Mouse (Mus musculus): ENCODE measurements at regions not wholly inside any gene's neighbourhood (a gene's known extent, or its start where the extent isn't known, plus 50 kb on each side); places are given as distances from the start of the nearest gene placed in this dataset.

DNA sequence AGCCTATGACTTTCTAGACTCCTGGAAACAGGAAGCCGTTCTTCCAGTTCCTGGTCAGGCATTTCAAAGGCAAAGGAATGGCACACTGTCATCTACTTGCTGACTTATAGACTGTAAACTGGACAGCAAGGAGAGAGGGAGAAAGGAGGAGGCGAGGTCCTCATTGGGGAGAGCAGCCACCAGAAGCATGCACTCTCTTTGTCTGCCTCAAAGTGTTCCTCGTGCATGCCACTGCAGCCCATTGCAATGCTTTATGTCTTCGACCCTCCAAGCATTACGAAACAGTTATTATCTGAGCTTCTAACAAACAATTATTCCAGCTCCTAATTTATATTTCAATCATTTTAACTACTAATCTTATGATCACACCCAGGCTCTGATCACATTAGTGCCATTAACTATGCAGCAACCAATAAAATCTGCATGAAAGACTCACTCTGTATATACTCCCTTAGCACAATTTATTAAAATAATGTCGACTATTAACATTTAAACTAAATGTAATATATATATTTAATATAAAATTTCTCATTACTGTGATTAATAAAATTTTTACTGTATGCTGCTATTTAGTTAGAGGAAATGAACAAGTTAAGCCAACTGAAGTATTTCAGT, 417.1 kb downstream of the Meis1 start:
- Histone ChIP-seq H3K27ac (ENCODE audit: low read depth, low read length) (no peak overlapping the region), H3K9me3 (ENCODE audit: control insufficient read depth, low read length) (no peaks in the 10 kb centered on the region), H3K4me1 (ENCODE audit: control insufficient read depth, insufficient read depth, low read depth, low read length) (no peaks in the 10 kb centered on the region), H3K4me3 (ENCODE audit: low read length) (no peak overlapping the region), H3K36me3 (ENCODE audit: control insufficient read depth, insufficient read depth, low read length) (no peaks in the 10 kb centered on the region), H3K27me3 (replicated peaks; ENCODE audit: control insufficient read depth, insufficient read depth, low read length) (no peaks in the 10 kb centered on the region), H3K9ac (ENCODE audit: low read depth, low read length) (no peak overlapping the region), H3K4me2 (ENCODE audit: low read length) (no peak overlapping the region)
- no peak for ATAC-seq
- WGBS = 76% methylated on average over 6 of the region's 6 CpGs

DNA sequence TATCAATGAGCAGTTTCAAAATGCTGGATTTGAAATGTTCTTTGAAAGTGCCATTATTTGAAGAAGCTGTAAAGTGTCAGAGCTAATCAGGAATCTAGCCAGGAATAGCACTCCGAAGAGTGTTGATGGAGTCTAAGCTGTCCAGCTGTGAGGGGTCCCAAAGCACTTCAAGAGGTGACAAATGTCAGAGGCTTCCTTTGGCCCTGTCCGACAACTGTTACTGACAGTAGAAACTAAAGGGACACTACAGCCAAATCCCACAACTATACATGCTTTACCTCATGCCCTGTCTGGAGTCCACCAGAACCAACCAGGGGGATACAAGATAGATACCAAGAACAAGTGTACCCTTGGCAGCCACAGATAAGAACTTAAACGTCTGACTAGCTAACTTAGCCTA, 420.4 kb downstream of the Meis1 start:
- H3K4me1 ChIP-seq (ENCODE audit: control insufficient read depth, insufficient read depth, low read depth, low read length) = no peaks in the 10 kb centered on the region
- H3K9ac ChIP-seq (ENCODE audit: low read depth, low read length) = no peak overlapping the region
- H3K9me3 ChIP-seq (ENCODE audit: control insufficient read depth, low read length) = no peaks in the 10 kb centered on the region
- H3K27ac ChIP-seq (ENCODE audit: low read depth, low read length) = no peak overlapping the region
- H3K27me3 ChIP-seq (replicated peaks; ENCODE audit: control insufficient read depth, insufficient read depth, low read length) = no peaks in the 10 kb centered on the region
- no peak overlapping the region for H3K4me3 ChIP-seq (ENCODE audit: low read length)
- H3K4me2 ChIP-seq (ENCODE audit: low read length) = no peak overlapping the region
- no peaks in the 10 kb centered on the region for H3K36me3 ChIP-seq (ENCODE audit: control insufficient read depth, insufficient read depth, low read length)
- no peak for ATAC-seq
- WGBS = 88% methylated on average over 3 of the region's 3 CpGs

DNA sequence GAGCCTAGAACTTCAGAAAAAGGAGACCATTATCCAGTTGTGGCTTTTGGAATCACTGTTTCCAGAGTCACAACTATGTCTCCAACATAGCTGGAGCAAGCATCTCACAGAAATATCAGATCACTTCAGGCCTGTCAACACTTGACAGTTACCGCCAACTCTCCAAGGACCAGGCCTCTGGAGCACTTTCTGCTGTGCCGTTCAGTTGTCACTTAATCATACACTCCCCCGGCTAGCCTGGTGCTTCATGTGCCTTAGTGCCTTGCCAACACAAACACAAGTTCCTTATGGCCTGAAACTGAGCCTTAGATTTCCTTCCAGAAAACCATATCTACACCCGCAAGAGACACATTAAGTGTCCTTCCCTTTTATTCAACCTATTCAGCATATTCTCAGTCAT, 421.8 kb downstream of the Meis1 start:
- no peaks in the 10 kb centered on the region for H3K27me3 ChIP-seq (replicated peaks; ENCODE audit: control insufficient read depth, insufficient read depth, low read length)
- H3K4me3 ChIP-seq (ENCODE audit: low read length) = no peak overlapping the region
- H3K9ac ChIP-seq (ENCODE audit: low read depth, low read length) = no peak overlapping the region
- no peak overlapping the region for H3K4me2 ChIP-seq (ENCODE audit: low read length)
- WGBS = 93% methylated on average over 4 of the region's 4 CpGs
- ATAC-seq = no peak
- H3K36me3 ChIP-seq (ENCODE audit: control insufficient read depth, insufficient read depth, low read length) = no peaks in the 10 kb centered on the region
- no peak overlapping the region for H3K27ac ChIP-seq (ENCODE audit: low read depth, low read length)
- H3K4me1 ChIP-seq (ENCODE audit: control insufficient read depth, insufficient read depth, low read depth, low read length) = no peaks in the 10 kb centered on the region
- no peaks in the 10 kb centered on the region for H3K9me3 ChIP-seq (ENCODE audit: control insufficient read depth, low read length)

DNA sequence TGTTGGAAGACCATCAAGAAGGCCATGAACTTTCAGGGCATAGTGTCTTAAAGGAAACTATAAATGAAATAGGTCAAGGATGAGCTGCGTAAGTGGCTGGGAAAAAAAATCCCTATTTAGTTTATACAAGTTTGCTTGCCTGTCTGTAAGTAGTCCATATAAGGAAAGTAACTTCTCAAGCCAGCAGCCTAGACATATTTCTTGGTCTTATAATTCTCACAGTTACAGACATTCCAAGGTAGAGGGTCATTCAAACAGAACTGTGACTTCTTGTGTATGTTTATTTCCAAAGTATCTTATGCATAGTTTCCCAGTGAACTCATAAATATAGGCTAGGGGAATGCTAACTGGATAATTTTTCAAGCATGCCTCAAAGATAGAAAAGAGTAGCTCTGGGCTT, 428.3 kb downstream of the Meis1 start:
- no peaks in the 10 kb centered on the region for H3K4me1 ChIP-seq (ENCODE audit: control insufficient read depth, insufficient read depth, low read depth, low read length)
- no peaks in the 10 kb centered on the region for H3K27me3 ChIP-seq (replicated peaks; ENCODE audit: control insufficient read depth, insufficient read depth, low read length)
- WGBS = 89% methylated on average over 1 of the region's 1 CpGs
- no peaks in the 10 kb centered on the region for H3K9me3 ChIP-seq (ENCODE audit: control insufficient read depth, low read length)
- no peak overlapping the region for H3K9ac ChIP-seq (ENCODE audit: low read depth, low read length)
- no peak for ATAC-seq
- H3K4me3 ChIP-seq (ENCODE audit: low read length) = no peak overlapping the region
- H3K27ac ChIP-seq (ENCODE audit: low read depth, low read length) = no peak overlapping the region
- no peaks in the 10 kb centered on the region for H3K36me3 ChIP-seq (ENCODE audit: control insufficient read depth, insufficient read depth, low read length)
- H3K4me2 ChIP-seq (ENCODE audit: low read length) = no peak overlapping the region

DNA sequence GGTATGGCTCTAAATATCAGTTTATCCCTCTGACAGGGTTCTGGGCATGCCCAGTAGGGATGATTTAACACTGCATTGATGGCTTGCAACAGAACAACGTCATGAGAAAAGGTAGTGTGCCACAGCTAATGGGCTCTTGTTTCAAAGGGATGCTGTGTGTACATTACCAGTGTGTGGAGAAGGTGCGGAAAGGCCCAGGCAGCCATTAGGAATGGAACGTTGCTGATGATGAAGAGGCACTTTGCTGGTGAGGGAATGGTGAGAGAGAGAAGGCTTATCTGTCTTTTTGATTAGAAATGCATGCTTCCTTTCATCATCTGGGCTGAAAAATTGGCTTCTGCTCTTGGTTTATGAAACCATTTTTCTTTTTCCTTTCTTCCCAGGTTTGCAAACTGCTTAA, 432.3 kb downstream of the Meis1 start:
- Histone ChIP-seq H3K9ac (ENCODE audit: low read depth, low read length) (no peak overlapping the region), H3K9me3 (ENCODE audit: control insufficient read depth, low read length) (no peaks in the 10 kb centered on the region), H3K4me2 (ENCODE audit: low read length) (no peak overlapping the region), H3K4me3 (ENCODE audit: low read length) (no peak overlapping the region), H3K4me1 (ENCODE audit: control insufficient read depth, insufficient read depth, low read depth, low read length) (no peaks in the 10 kb centered on the region; the same call in 1 of the 2 replicates), H3K27ac (ENCODE audit: low read depth, low read length) (no peak overlapping the region; the same call in 1 of the 2 replicates), H3K27me3 (replicated peaks; ENCODE audit: control insufficient read depth, insufficient read depth, low read length) (no peaks in the 10 kb centered on the region), H3K36me3 (ENCODE audit: control insufficient read depth, insufficient read depth, low read length) (no peaks in the 10 kb centered on the region)
- ATAC-seq = no peak
- 53% methylated on average over 3 of the region's 3 CpGs for WGBS

DNA sequence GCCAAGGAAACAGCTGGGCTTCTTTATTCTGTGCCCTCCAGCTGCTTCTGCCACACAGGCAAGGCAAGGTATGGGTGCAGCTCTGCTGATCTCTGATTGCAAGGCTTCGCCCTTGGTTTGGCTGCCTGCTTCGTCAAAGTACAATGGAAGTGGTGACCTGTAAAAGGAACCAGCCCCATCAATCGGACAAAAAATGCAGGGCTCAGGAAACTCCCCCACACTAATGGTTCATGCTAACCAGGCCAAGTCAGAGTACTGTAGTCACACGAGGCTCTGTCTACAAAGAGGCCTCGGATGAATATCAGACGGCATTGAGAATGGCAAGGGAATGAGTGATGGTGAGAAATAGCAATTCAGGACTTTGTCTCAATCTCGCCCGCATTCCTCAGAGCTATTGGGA, 433.8 kb downstream of the Meis1 start:
- Histone ChIP-seq H3K4me3 (ENCODE audit: low read length) (no peak overlapping the region), H3K4me1 (ENCODE audit: control insufficient read depth, insufficient read depth, low read depth, low read length) (no peaks in the 10 kb centered on the region; the same call in 1 of the 2 replicates), H3K27ac (ENCODE audit: low read depth, low read length) (no peak overlapping the region), H3K9ac (ENCODE audit: low read depth, low read length) (no peak overlapping the region), H3K9me3 (ENCODE audit: control insufficient read depth, low read length) (no peaks in the 10 kb centered on the region), H3K4me2 (ENCODE audit: low read length) (no peak overlapping the region), H3K27me3 (replicated peaks; ENCODE audit: control insufficient read depth, insufficient read depth, low read length) (no peaks in the 10 kb centered on the region), H3K36me3 (ENCODE audit: control insufficient read depth, insufficient read depth, low read length) (no peaks in the 10 kb centered on the region)
- WGBS = 47% methylated on average over 8 of the region's 8 CpGs
- no peak for ATAC-seq

DNA sequence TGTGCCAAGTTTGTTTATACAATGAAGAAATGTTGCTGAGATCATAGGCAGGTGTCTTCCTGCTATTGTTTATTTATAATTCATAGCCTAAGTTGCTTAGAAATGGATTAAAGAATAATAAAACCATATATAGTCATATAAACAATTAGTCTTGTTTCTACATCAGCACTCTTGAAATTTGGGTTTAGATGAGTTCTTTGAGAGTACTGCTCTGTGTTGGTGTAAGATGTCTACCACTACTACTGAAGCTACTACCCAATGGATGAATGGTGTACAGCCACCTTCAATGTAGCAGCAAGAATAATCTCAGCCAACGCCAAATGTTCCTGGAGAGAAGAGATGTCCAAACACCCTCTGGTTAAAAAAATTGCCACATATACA, 436.0 kb downstream of the Meis1 start:
- H3K4me1 ChIP-seq (ENCODE audit: control insufficient read depth, insufficient read depth, low read depth, low read length) = no peaks in the 10 kb centered on the region; the same call in 1 of the 2 replicates
- no peak overlapping the region for H3K4me3 ChIP-seq (ENCODE audit: low read length)
- no peak for ATAC-seq
- H3K27me3 ChIP-seq (replicated peaks; ENCODE audit: control insufficient read depth, insufficient read depth, low read length) = no peaks in the 10 kb centered on the region
- no peak overlapping the region for H3K9ac ChIP-seq (ENCODE audit: low read depth, low read length)
- no peak overlapping the region for H3K4me2 ChIP-seq (ENCODE audit: low read length)
- no peaks in the 10 kb centered on the region for H3K9me3 ChIP-seq (ENCODE audit: control insufficient read depth, low read length)
- H3K27ac ChIP-seq (ENCODE audit: low read depth, low read length) = no peak overlapping the region
- no peaks in the 10 kb centered on the region for H3K36me3 ChIP-seq (ENCODE audit: control insufficient read depth, insufficient read depth, low read length)
- WGBS = 84% methylated on average over 1 of the region's 1 CpGs

DNA sequence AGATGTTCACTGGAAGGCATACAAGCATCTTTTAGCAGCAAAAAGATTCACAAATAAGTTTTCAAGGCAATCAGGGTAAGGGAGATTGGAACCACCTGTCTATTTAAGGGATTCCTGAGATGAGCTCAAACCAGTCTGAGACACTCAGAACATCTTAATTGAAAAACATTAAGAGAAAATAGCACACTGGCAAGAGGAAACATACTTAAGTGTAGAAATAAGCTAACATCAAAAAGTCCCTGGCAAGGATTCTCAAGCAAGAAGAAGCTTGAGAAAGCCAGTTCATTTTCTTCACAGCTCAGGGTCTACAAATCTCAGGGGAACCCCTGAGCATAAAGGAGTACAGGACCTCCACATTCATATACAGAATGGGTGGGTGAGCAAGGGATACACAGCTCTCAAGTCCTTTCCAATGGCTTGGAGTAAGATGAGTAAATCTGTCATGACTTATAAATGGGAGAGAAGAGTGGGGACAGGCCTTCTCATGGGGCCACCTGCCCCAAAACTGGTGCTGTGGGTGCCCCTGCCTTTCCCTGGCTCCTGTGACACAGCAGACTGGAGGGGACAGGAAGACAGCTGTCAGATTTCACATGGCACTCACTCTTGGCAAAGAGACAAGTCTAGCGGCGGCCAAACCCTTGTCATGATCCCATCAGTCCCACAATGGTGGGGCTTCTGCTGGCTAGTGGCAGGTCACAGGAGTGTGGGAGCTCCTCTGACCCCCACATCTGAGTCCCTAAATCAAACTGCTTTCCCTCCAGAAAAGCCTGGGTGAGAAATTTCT, 436.6 kb downstream of the Meis1 start:
- peak overlapping the region; percentile 37 for H3K27ac ChIP-seq (ENCODE audit: low read depth, low read length)
- no peaks in the 10 kb centered on the region for H3K36me3 ChIP-seq (ENCODE audit: control insufficient read depth, insufficient read depth, low read length)
- no peaks in the 10 kb centered on the region; the same call in 1 of the 2 replicates for H3K4me1 ChIP-seq (ENCODE audit: control insufficient read depth, insufficient read depth, low read depth, low read length)
- no peaks in the 10 kb centered on the region for H3K9me3 ChIP-seq (ENCODE audit: control insufficient read depth, low read length)
- no peak overlapping the region for H3K4me2 ChIP-seq (ENCODE audit: low read length)
- peak; percentile 72 for ATAC-seq
- H3K4me3 ChIP-seq (ENCODE audit: low read length) = no peak overlapping the region
- H3K9ac ChIP-seq (ENCODE audit: low read depth, low read length) = no peak overlapping the region
- 76% methylated on average over 2 of the region's 2 CpGs for WGBS
- H3K27me3 ChIP-seq (replicated peaks; ENCODE audit: control insufficient read depth, insufficient read depth, low read length) = no peaks in the 10 kb centered on the region

DNA sequence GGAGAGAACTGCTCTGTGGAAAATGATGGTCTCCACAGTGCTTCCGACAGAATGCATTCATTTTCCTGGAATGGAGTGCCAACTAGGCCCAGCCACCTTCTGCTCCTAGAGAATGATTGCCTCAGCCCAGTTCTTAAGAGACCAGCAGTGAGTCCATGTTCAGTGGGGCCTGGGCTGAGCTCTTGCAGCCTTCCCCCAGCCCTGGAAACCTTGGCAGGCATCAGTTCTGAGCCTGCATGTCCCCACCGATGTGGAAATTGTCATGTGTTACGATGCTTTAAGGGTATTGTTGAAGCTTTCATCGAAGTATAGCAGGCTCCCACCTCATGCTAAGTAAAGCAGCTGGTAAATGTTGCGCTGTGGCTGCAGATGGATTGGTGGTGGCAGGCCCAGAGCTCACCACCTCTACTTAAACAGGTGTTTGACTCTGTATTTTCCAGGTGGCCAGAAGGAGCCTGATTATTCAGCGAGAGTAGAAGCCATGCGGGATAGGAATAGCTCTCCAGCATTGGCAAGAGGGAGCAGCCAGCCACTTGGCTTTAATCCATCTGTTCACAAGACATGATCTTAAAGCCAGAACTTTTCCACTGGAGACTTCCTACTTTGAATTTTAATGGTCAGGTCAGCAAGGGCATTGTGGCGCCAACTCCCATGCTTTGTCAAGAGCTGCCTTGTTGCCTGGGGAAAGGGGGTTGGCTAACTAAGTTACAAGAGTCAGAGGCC, 437.5 kb downstream of the Meis1 start:
- Histone ChIP-seq H3K4me3 (ENCODE audit: low read length) (no peak overlapping the region), H3K36me3 (ENCODE audit: control insufficient read depth, insufficient read depth, low read length) (no peaks in the 10 kb centered on the region), H3K4me1 (ENCODE audit: control insufficient read depth, insufficient read depth, low read depth, low read length) (no peaks in the 10 kb centered on the region; the same call in 1 of the 2 replicates), H3K9ac (ENCODE audit: low read depth, low read length) (no peak overlapping the region), H3K4me2 (ENCODE audit: low read length) (no peak overlapping the region), H3K9me3 (ENCODE audit: control insufficient read depth, low read length) (no peaks in the 10 kb centered on the region), H3K27me3 (replicated peaks; ENCODE audit: control insufficient read depth, insufficient read depth, low read length) (no peaks in the 10 kb centered on the region), H3K27ac (ENCODE audit: low read depth, low read length) (peak overlapping the region; percentile 60; the same call in 1 of the 2 replicates)
- WGBS = 57% methylated on average over 8 of the region's 8 CpGs
- ATAC-seq = peak; percentile 89
